Mouse (Mus musculus) thymus, adult 2 months (tissue): Measurements from ENCODE around the gene Mrap2.

Source experiments
- CTCF ChIP-seq: fragments of 200-500 bp; IDR thresholded peaks from 2 replicates; pipeline ENCODE4 v1.5.1; 2012; ENCODE audit warnings: mild to moderate bottlenecking, control low read depth, low read length, moderate library complexity, borderline replicate concordance; ENCODE audit not compliant: control insufficient read depth, poor library complexity, insufficient read depth; ENCODE audit errors: extremely low read depth
- POLR2A ChIP-seq: fragments of 200-500 bp; IDR thresholded peaks from 2 replicates; pipeline ENCODE4 v1.6.1; 2012; ENCODE audit warnings: mild to moderate bottlenecking, low read length, control low read depth, moderate library complexity; ENCODE audit not compliant: control insufficient read depth, poor library complexity, insufficient read depth; ENCODE audit errors: extremely low read depth

DNA sequence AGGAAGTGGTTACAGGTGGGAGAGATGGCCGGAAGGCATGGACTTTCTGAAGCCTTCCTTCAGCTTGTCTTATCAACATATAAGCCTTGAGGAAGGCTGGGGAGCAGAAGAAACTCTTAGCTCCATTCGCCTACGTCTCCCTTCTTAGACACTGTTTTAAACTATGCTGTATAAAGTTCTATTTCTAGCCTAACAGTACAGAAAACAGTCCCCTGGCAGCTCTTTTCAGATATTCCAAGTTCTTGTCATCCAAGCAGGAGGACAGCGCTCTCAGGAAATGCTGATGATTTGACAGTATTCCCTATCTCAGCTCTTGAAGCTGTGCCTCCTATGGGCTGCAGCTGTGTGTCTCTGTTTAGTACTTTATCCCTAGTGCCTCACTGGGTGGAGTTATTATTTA lies 56.8 kb downstream of the Mrap2 start:
- TF ChIP-seq CTCF: no peak
- TF ChIP-seq POLR2A: no peak
